Mouse (Mus musculus): ENCODE results near the gene Eme1. TPM values are rescaled to one million over a fixed set of nuclear protein-coding genes. Genes with fewer than 3 reads are reported as not detected.
A peak's percentile ranks its signal among the peaks of the same experiment; 100 is the strongest.

Eme1 gene
- polyA plus RNA-seq, 1 experiment, result 7.3 TPM

DNA sequence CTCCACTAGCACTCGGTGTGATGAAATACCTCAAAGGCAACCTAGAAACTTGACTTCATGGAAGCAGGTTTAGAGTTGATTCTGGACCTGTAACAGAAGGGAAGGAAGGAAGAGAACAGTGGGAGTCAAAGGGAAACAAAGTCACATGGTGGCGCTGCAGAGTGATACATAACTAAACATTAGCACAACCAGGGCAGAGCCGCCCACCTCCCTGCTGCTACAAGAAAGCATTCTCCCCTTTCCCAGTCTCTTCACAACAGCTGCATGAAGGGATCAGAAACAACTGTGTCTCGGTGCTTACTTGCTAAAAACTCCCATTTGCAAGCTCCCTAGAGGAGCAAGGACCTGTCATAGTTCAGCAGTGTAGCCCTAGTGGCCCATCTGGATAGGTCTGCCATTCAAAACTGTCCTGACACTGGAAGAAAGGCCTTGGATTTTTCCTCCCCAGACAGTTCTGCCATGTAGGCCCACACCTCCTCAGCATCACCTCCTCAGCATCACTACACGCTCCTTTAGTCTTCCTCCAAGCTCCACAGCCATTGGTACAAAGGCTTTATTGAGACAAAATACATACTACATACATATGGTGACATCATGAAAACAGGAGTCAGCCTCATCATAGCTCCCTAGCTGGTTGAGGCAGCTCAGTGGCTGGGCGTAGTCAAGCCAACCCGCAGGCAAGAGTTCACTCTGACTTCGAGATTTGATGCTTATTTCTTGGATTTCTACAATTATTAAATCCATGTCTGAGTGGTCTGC is 9.1 kb downstream of the Eme1 start:
- no peak for DNase-seq (ENCODE audit: low read depth)
- no peak for TF ChIP-seq CTCF (IDR thresholded peaks at IDR 0.05; ENCODE audit: borderline replicate concordance, extremely low read depth, insufficient read depth, insufficient read length)
- TF ChIP-seq POLR2A (IDR thresholded peaks at IDR 0.05; ENCODE audit: borderline replicate concordance, extremely low read depth, insufficient read depth, insufficient read length, poor library complexity, severe bottlenecking), result no peak

DNA sequence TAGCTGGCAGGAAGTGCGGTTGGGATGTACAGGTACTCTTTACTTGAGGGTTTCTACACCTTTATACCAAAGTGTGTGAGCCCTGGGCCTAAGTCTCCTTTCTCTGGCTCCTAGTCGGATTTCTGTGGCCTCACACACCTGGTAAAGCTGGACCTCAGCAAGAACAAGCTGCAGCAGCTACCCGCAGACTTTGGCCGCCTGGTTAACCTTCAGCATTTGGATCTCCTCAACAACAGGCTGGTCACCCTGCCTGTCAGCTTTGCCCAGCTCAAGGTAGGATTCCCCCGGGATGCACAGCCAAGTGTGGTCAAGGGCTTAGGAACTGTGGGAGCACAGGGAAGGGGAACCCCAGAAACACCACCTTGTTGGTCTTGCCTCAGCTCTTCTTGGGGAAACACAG is 19.3 kb downstream of the Eme1 start:
- DNase-seq (ENCODE audit: low read depth), result no peak
- TF ChIP-seq CTCF (IDR thresholded peaks at IDR 0.05; ENCODE audit: borderline replicate concordance, extremely low read depth, insufficient read depth, insufficient read length), result no peak
- TF ChIP-seq POLR2A (IDR thresholded peaks at IDR 0.05; ENCODE audit: borderline replicate concordance, extremely low read depth, insufficient read depth, insufficient read length, poor library complexity, severe bottlenecking), result no peak

- TF ChIP-seq POLR2A (IDR thresholded peaks at IDR 0.05; ENCODE audit: borderline replicate concordance, extremely low read depth, insufficient read depth, insufficient read length, poor library complexity, severe bottlenecking) (no peak), CTCF (IDR thresholded peaks at IDR 0.05; ENCODE audit: borderline replicate concordance, extremely low read depth, insufficient read depth, insufficient read length) (no peak)
- DNase-seq (ENCODE audit: low read depth), result no peak
These were observed 20.8 kb downstream of the Eme1 start for GRCm38 (mm10) chr11:94632988-94633387.

GRCm38 (mm10) chr11:94631969-94632368 is 21.8 kb downstream of the Eme1 start:
- TF ChIP-seq POLR2A (IDR thresholded peaks at IDR 0.05; ENCODE audit: borderline replicate concordance, extremely low read depth, insufficient read depth, insufficient read length, poor library complexity, severe bottlenecking) (no peak), CTCF (IDR thresholded peaks at IDR 0.05; ENCODE audit: borderline replicate concordance, extremely low read depth, insufficient read depth, insufficient read length) (no peak)
- no peak for DNase-seq (ENCODE audit: low read depth)

DNA sequence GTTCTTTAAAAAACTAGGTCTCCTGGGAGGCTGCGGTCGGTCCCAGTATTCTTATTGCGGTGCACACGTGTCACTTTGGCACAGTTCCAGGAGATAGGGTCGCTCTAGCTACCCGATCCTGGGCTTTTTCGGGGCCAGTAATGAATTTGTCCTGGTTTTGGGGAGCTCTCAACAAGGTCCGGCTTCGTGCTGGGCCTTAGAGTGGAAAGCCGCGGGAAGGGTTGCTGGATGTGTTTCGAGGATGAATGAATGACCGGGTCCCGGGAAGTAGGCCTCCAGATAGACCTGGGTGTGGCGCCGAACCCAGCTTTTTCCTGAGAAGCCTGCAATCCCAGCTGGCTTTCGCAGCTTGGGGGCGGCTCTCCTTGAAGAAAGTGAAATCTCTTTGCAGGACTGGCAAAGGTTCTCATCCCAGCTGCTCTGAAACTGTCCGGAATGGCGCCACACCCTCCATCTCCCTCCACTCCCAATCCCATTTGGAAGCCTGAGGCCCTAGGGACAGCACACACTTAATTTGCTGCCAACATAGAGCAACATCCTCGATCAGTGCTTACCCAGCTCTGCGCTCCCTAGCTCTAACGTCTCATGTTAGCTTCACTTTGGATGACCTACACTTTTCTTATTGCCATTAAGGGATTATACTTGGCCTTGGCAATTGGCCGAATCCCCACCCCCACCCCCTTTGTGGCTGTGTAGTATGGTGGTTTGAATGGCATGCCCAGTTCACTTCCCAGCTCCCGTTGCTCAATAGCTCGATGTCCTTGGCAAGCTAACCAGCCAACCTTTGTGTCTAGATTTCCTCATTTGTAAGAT is 23.4 kb downstream of the Eme1 start:
- TF ChIP-seq CTCF (IDR thresholded peaks at IDR 0.05; ENCODE audit: borderline replicate concordance, extremely low read depth, insufficient read depth, insufficient read length) (no peak), POLR2A (IDR thresholded peaks at IDR 0.05; ENCODE audit: borderline replicate concordance, extremely low read depth, insufficient read depth, insufficient read length, poor library complexity, severe bottlenecking) (no peak)
- peak; percentile 40 for DNase-seq (ENCODE audit: low read depth)

DNA sequence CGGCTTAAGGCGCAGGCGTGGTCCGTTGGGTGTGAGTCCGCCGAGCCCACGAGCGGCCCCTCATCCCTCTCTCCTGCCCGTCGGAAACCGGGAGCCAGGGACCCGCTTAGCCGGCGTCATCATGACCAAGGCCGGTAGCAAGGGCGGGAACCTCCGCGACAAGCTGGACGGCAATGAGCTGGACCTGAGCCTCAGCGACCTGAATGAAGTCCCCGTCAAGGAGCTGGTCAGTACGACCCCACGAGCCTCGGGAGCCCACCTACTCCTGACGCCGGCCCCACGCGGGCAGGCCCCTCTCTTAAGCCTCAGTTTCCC is 23.9 kb downstream of the Eme1 start:
- no peak for TF ChIP-seq CTCF (IDR thresholded peaks at IDR 0.05; ENCODE audit: borderline replicate concordance, extremely low read depth, insufficient read depth, insufficient read length)
- no peak for TF ChIP-seq POLR2A (IDR thresholded peaks at IDR 0.05; ENCODE audit: borderline replicate concordance, extremely low read depth, insufficient read depth, insufficient read length, poor library complexity, severe bottlenecking)

DNA sequence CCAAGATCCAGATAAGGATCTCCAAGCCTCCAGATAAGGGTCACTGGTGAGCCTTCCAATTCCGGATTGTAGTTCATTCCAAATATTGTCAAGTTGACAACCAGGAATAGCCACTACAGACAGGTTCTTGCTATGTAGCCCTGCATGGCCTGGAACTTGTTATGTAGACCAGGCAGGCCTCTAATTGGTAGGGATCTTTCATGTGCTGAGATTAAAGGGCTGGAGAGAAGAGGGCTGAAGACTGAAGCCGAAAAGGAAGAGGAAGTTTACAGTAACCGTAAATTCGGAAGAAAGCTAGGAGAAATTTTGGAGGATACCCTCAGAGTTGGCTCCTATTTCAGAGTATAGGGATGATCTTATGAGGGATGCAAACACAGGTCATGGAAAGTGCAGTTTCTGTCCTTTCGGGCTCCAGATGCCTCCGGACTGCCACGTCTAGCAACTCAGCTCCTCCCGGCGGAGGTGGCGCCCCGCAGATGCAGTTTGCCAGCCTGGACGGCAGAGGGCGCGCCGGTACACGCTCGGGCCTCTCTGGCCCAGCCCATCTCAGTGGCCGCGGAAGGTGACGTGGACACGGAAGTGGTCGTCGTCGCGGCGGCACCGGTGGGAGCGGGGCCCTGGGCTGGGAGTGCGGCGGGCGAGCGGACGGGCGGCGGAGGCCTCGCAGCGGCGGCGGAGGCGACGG is 24.4 kb downstream of the Eme1 start, which contains the start of gene Lrrc59:
Gene Lrrc59, plus strand, starts transcription at position 569 of the 685 bp plus-strand sequence.
- peak; percentile 95 for DNase-seq (ENCODE audit: low read depth)
- TF ChIP-seq POLR2A (IDR thresholded peaks at IDR 0.05; ENCODE audit: borderline replicate concordance, extremely low read depth, insufficient read depth, insufficient read length, poor library complexity, severe bottlenecking) (peak; percentile 86), CTCF (IDR thresholded peaks at IDR 0.05; ENCODE audit: borderline replicate concordance, extremely low read depth, insufficient read depth, insufficient read length) (peak; percentile 99)

More for the DNA sequence above, 23.9 kb downstream of the Eme1 start:
- no peak for DNase-seq (ENCODE audit: low read depth)

DNA sequence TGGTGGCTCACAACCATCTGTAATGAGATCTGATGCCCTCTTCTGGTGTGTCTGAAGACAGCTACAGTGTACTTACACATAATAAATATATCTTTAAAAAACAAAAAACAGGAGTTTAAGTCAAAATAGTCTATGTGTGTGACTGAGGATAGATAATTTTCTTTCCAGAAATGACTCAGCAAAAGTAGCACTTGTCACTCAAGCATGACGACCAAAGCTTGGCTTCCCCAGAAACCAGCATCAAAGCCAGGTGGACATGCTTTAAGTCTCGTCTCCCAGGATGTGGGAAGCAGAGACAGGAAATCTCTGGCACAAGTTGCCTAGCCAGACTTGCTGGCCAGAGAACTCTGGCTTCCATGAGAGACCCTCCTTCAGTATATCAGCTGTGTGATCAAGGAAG is 31.6 kb downstream of the Eme1 start:
- DNase-seq (ENCODE audit: low read depth), result no peak
- TF ChIP-seq POLR2A (IDR thresholded peaks at IDR 0.05; ENCODE audit: borderline replicate concordance, extremely low read depth, insufficient read depth, insufficient read length, poor library complexity, severe bottlenecking) (no peak), CTCF (IDR thresholded peaks at IDR 0.05; ENCODE audit: borderline replicate concordance, extremely low read depth, insufficient read depth, insufficient read length) (no peak)

GRCm38 (mm10) chr11:94621458-94621852 is 32.3 kb downstream of the Eme1 start:
- no peak for DNase-seq (ENCODE audit: low read depth)
- TF ChIP-seq POLR2A (IDR thresholded peaks at IDR 0.05; ENCODE audit: borderline replicate concordance, extremely low read depth, insufficient read depth, insufficient read length, poor library complexity, severe bottlenecking) (no peak), CTCF (IDR thresholded peaks at IDR 0.05; ENCODE audit: borderline replicate concordance, extremely low read depth, insufficient read depth, insufficient read length) (no peak)

DNA sequence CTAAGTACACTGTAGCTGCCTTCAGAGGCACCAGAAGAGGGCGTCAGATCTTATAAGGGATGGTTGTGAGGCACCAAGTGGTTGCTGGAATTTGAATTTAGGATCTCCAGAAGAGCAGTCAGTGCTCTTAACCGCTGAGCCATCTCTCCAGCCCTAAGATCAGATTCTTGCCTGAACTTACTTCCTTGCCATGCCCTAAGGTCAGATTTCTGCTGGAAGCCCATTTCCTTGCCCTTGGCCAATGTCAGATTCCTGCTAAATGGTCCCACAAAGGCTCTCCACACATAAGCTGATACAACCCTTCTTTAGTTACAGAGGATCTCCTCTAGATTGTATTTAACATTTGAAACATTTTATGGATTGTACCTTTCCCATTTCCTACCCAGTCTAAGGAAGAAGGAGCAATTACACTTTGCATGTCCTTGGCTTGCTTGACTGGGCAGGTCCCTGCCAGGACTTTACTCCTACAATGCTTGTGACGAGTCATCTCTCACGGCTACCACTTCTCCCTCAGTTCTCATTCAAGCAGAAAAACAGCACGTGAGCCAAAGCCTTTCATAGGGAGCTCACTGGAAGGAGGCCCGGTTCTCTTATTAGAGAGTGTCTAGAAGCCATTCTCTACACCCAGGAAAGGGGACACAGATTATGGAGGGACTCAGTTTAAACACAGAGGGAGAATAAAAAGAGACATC is 32.9 kb downstream of the Eme1 start:
- TF ChIP-seq POLR2A (IDR thresholded peaks at IDR 0.05; ENCODE audit: borderline replicate concordance, extremely low read depth, insufficient read depth, insufficient read length, poor library complexity, severe bottlenecking), result no peak
- no peak for TF ChIP-seq CTCF (IDR thresholded peaks at IDR 0.05; ENCODE audit: borderline replicate concordance, extremely low read depth, insufficient read depth, insufficient read length)
- DNase-seq (ENCODE audit: low read depth), result peak; percentile 28

DNA sequence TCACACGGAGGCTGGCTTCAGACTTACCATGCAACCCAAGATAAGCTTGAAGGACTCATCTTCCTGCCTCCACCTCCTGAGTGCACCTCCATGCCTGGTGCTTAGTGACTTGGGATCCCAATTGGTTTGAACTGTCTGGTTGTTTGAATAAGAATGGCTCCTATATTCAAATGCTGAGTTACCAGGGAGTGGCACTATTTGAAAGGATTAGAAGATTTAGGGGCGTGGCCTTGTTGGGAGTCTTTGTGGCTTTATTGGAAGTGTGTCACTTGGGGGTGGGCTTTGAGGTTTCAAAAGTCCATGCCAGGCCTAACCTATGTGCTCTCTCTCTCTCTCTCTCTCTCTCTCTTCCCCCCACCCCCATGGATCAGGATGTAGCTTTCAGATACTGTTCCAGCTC is 36.1 kb downstream of the Eme1 start:
- no peak for DNase-seq (ENCODE audit: low read depth)
- TF ChIP-seq POLR2A (IDR thresholded peaks at IDR 0.05; ENCODE audit: borderline replicate concordance, extremely low read depth, insufficient read depth, insufficient read length, poor library complexity, severe bottlenecking) (no peak), CTCF (IDR thresholded peaks at IDR 0.05; ENCODE audit: borderline replicate concordance, extremely low read depth, insufficient read depth, insufficient read length) (no peak)

Data from brain, embryonic 14.5 days (tissue).